Mouse (Mus musculus) myocyte (in vitro differentiated cells): ENCODE measurements around the gene Wbp4.

Source experiments
- CEBPB ChIP-seq: IDR thresholded peaks from 2 replicates; pipeline ENCODE4 v1.6.1; 2011; ENCODE audit warnings: mild to moderate bottlenecking, moderate library complexity; ENCODE audit not compliant: poor library complexity, insufficient read depth, severe bottlenecking
- E2F4 ChIP-seq: IDR thresholded peaks from one replicate; pipeline ENCODE4 v1.6.1; 2011; ENCODE audit warnings: mild to moderate bottlenecking, control low read depth, moderate library complexity; ENCODE audit not compliant: insufficient read depth
- MAX ChIP-seq: IDR thresholded peaks from one replicate; pipeline ENCODE4 v1.6.1; 2011; ENCODE audit warnings: low read depth, mild to moderate bottlenecking, control low read depth
- MYOD1 ChIP-seq, 3 experiments: IDR thresholded peaks; one replicate each; pipeline ENCODE4 v1.6.1; 2011; ENCODE audit warnings: control low read depth in 2 of 3, low read depth in 2 of 3, mild to moderate bottlenecking in 2 of 3, moderate library complexity in 1 of 3; ENCODE audit not compliant: insufficient read length in 2 of 3, control insufficient read depth in 1 of 3
- POLR2A ChIP-seq: IDR thresholded peaks from one replicate; pipeline ENCODE4 v1.6.1; 2011; ENCODE audit warnings: low read depth, mild to moderate bottlenecking, control low read depth, moderate library complexity; ENCODE audit not compliant: insufficient read length
- POLR2AphosphoS2 ChIP-seq: IDR thresholded peaks from one replicate; pipeline ENCODE4 v1.6.1; 2011; ENCODE audit warnings: low read depth, control low read depth; ENCODE audit not compliant: insufficient read length
- REST ChIP-seq: IDR thresholded peaks from one replicate; pipeline ENCODE4 v1.6.1; 2011; ENCODE audit warnings: mild to moderate bottlenecking, control low read depth, moderate library complexity; ENCODE audit not compliant: insufficient read depth, insufficient read length
- SRF ChIP-seq: IDR thresholded peaks from one replicate; pipeline ENCODE4 v1.6.1; 2011; ENCODE audit warnings: low read depth; ENCODE audit not compliant: control insufficient read depth, insufficient read length
- TCF12 ChIP-seq: IDR thresholded peaks from one replicate; pipeline ENCODE4 v1.6.1; 2011; ENCODE audit warnings: mild to moderate bottlenecking, control low read depth; ENCODE audit not compliant: poor library complexity, insufficient read depth, severe bottlenecking
- TCF3 ChIP-seq: IDR thresholded peaks from one replicate; pipeline ENCODE4 v1.6.1; 2011; ENCODE audit warnings: low read depth, control low read depth; ENCODE audit not compliant: insufficient read length
- USF1 ChIP-seq: IDR thresholded peaks from one replicate; pipeline ENCODE4 v1.6.1; 2011; ENCODE audit warnings: low read depth, mild to moderate bottlenecking, control low read depth, moderate library complexity

DNA sequence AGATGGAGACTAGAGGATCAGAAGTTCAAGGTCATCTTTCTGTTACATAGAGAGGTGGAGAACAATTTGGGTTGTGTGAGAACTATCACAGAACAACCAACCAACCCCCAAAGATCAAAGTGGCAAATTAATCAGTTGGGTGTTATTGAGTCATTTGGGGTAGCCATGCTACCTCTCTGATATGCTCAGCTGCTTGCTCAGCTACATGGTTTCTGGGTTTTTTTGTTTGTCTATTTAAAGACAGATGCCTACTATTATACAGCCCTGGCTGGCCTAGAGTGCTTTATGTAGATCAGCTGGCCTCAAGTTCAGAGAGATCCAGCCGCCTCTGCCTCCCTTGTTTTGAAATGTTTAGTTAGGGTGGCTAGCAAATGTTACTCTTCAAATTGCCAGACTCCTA lies 39.7 kb upstream of the Wbp4 start:
- TF ChIP-seq E2F4 (no peak), SRF (no peak), POLR2AphosphoS2 (no peak), TCF12 (no peak), MAX (no peak), POLR2A (no peak), CEBPB (no peak), MYOD1 (IDR thresholded peaks at IDR 0.05; ENCODE audit: control insufficient read depth in 1 of 3, insufficient read length in 2 of 3, low read depth in 2 of 3) (no peak), USF1 (no peak), TCF3 (no peak), REST (no peak)
